Mouse (Mus musculus) forebrain, embryonic 10.5 days (tissue): ENCODE data around the gene Gm28230. TPM values are rescaled to one million over a fixed set of nuclear protein-coding genes. Genes with fewer than 3 reads are reported as not detected.
A peak's percentile ranks its signal among the peaks of the same experiment; 100 is the strongest.

Experiments used
- DNase-seq: peaks from one replicate; pipeline ENCODE4 v3.0.0-alpha.2; 2017; ENCODE audit warnings: low spot score; ENCODE audit errors: extremely low spot score
- H3K27ac ChIP-seq: fragments of 300-500 bp; sonication (generic); 2 replicates; pipeline ENCODE4 v1.5.1; 2016; ENCODE audit warnings: mild to moderate bottlenecking
- H3K27me3 ChIP-seq: fragments of 300-500 bp; sonication (generic); 2 replicates; pipeline ENCODE4 v1.6.1; 2016; ENCODE audit warnings: mild to moderate bottlenecking; ENCODE audit not compliant: poor library complexity, severe bottlenecking
- H3K36me3 ChIP-seq: fragments of 300-500 bp; sonication (generic); replicated peaks from 2 replicates; pipeline ENCODE4 v1.6.1; 2016; ENCODE audit warnings: mild to moderate bottlenecking, moderate library complexity
- H3K4me1 ChIP-seq: fragments of 300-500 bp; sonication (generic); 2 replicates; pipeline ENCODE4 v1.6.1; 2016
- H3K4me3 ChIP-seq: fragments of 300-500 bp; sonication (generic); 2 replicates; pipeline ENCODE4 v1.5.1; 2016; ENCODE audit warnings: mild to moderate bottlenecking, moderate library complexity
- H3K9me3 ChIP-seq: fragments of 300-500 bp; sonication (generic); 2 replicates; pipeline ENCODE4 v1.6.1; 2016; ENCODE audit warnings: mild to moderate bottlenecking, moderate library complexity
- WGBS: fragments of 180-500 bp; shearing (Covaris S2); methylation state at CpG from one replicate; pipeline ENCODE4 v1.1.7; 2016; 5-methylcytosine and 5-hydroxymethylcytosine counted together
- microRNA counts: library from miRNA; unstranded; fragments of <30 nt; microRNA quantifications from one replicate; lab custom pipeline; 2017
- microRNA-seq: library from miRNA; unstranded; fragments of <30 nt; microRNA quantifications from one replicate; pipeline ENCODE4, GENCODE M21; 2017
- polyA plus RNA-seq: library from polyadenylated mRNA; unstranded; fragments of >200 nt; fragmentation: Nextera tagmentation; extraction: Ambion mirVana; gene quantifications from 2 replicates; pipeline ENCODE4 v1.2.1, GENCODE M21; 2016

Gene Gm28230
- polyA plus RNA-seq, 1 experiment from 2014 or later = not detected

DNA sequence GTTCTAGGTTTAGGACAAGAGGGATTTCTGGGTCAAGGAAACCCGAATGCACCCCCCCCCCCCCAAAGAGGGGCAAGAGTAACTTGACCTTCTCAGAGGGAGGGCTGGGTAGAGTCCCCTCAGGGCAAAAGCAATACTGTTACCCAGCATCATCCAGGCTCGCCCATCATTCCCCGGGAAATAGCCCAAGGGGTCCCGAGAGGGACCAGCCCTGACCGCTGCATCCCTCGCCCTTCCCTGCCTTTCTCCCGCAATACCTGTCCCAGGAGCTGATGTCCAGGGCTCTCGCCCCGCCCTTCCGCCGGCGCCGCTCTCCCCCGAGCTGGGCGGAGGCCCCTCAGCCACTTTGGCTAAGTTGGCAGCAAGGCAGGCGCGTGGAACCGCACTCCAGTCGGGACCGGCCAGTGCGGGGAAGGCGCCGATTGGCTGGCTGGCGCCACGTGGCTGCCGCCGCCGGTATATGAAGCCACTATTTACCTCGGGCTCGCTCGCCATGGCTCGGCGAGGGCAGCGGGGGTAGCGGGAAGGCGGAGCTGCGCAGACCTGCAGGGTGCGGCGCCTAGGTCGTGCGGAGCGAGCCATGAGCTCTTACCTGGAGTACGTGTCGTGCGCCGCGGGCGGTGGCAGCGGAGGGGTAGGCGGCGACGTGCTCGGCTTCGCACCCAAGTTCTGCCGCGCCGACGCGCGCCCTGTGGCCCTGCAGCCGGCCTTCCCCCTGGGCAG lies 36.2 kb downstream of the Gm28230 start, which contains the start of gene Hoxd1:
Hoxd1 (plus strand) TSS at position 459 of the 723 bp plus-strand sequence.
- Histone ChIP-seq H3K4me3 (peak within 1 kb of the TSS; percentile 56), H3K36me3 (no peaks in the 10 kb centered on the region), H3K9me3 (no peaks in the 10 kb centered on the region), H3K27me3 (peaks cover 96% of the 10 kb centered on the region), H3K27ac (no peak within 1 kb of the TSS), H3K4me1 (peaks cover 22% of the 10 kb centered on the region)
- DNase-seq = peak; percentile 63
- under 1% methylated on average over 61 of the region's 61 CpGs for WGBS

DNA sequence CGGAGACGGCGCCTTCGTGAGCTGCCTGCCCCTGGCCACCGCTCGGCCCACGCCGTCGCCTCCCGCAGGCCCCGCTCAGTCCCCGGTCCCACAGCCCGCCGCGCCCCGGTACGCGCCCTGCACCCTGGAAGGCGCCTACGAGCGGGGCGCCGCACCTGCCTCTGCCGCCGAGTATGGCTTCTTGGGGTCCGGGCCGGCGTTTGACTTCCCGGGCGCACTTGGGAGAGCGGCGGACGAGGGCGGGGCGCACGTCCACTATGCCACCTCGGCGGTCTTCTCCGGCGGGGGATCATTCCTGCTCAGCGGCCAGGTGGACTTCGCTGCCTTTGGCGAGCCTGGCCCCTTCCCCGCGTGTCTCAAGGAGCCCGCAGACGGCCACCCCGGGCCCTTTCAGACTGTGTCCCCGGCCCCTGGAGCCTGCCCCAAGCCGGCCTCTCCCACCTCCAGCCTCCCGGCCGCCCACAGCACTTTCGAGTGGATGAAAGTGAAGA lies 36.8 kb downstream of the Gm28230 start:
- DNase-seq = no peak
- Histone ChIP-seq H3K36me3 (no peaks in the 10 kb centered on the region), H3K4me1 (peaks cover 22% of the 10 kb centered on the region), H3K9me3 (no peaks in the 10 kb centered on the region), H3K27me3 (peaks cover 91% of the 10 kb centered on the region), H3K27ac (no peak overlapping the region), H3K4me3 (peak overlapping the region; percentile 56)
- 1% methylated on average over 53 of the region's 53 CpGs for WGBS

DNA sequence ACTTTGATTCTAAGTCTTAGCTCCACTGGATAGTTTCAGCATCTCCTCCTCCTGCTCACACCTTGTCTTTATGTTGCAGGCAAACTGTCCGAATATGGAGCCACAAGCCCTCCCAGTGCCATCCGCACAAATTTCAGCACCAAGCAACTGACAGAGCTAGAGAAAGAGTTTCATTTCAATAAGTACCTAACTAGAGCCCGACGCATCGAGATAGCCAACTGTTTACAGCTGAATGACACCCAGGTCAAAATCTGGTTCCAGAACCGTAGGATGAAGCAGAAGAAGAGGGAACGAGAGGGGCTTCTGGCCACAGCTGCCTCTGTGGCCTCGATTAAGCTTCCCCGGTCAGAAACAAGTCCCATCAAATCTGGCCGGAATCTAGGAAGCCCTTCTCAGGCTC lies 37.4 kb downstream of the Gm28230 start:
- H3K9me3 ChIP-seq = no peaks in the 10 kb centered on the region
- no peaks in the 10 kb centered on the region for H3K36me3 ChIP-seq
- no peak overlapping the region for H3K27ac ChIP-seq
- 48% methylated on average over 10 of the region's 10 CpGs for WGBS
- no peak for DNase-seq
- no peak overlapping the region for H3K4me3 ChIP-seq
- peaks cover 91% of the 10 kb centered on the region for H3K27me3 ChIP-seq
- H3K4me1 ChIP-seq = peaks cover 22% of the 10 kb centered on the region

DNA sequence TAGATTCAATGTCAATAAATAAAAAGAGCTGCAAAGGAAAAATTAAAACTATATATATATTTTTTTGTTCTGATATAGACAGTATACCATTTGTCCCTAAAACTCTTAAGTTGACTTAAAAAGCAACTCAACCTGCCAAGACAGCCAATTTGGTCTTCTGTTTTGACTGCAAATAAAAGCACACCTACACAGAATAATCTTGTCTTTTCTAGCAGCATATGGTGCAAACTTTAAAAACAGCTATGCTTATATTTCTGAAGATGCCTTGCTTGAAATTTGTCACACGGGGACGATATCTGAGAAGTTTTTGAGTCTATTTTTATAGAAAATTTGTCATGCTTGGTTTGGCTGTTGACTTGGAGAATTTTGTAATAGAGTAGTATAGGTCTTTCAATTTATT lies 47.8 kb downstream of the Gm28230 start:
- 91% methylated on average over 2 of the region's 2 CpGs for WGBS
- Histone ChIP-seq H3K27ac (no peak overlapping the region), H3K4me1 (no peaks in the 10 kb centered on the region), H3K36me3 (no peaks in the 10 kb centered on the region), H3K9me3 (no peaks in the 10 kb centered on the region), H3K4me3 (no peak overlapping the region), H3K27me3 (peaks cover 12% of the 10 kb centered on the region)
- DNase-seq = no peak

DNA sequence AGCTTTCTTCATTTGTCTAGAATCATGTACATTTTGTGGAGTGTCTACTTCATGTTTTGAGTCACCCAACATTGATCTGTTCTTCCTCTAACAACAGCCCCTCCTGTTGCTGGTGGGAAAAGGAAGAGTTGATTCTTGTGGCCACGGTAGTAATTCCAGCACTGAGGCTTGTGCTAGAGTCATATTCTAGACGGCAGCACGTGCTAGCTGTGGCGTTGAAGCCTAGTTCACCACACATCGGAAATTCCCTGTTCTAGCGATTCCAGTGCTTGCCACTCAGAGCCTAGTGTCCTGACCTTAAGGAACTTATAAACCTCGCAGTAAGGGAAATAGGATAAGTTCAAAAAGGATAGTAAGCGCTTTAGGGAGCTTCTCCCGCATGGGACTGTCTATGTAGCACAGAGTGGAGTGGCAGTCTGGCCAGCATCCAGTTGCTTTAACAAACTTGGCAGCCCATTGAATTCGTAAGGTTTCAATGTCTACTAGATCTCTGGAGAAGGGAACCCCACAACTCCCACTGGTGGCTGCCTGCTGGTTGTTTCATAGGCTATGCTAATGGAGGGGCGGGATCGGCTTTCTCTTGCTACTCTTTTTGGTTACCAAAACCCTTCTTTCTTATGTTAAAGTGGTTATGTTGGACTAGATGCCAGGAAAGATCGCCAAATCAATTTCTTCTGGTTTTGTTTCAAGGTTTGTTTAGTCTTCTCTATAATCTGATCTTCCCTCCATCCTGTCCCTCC lies 51.2 kb downstream of the Gm28230 start:
- H3K4me3 ChIP-seq = no peak overlapping the region
- 75% methylated on average over 13 of the region's 13 CpGs for WGBS
- H3K27me3 ChIP-seq = peaks cover 12% of the 10 kb centered on the region
- H3K27ac ChIP-seq = no peak overlapping the region
- no peaks in the 10 kb centered on the region for H3K36me3 ChIP-seq
- no peaks in the 10 kb centered on the region for H3K9me3 ChIP-seq
- DNase-seq = no peak
- no peaks in the 10 kb centered on the region for H3K4me1 ChIP-seq

DNA sequence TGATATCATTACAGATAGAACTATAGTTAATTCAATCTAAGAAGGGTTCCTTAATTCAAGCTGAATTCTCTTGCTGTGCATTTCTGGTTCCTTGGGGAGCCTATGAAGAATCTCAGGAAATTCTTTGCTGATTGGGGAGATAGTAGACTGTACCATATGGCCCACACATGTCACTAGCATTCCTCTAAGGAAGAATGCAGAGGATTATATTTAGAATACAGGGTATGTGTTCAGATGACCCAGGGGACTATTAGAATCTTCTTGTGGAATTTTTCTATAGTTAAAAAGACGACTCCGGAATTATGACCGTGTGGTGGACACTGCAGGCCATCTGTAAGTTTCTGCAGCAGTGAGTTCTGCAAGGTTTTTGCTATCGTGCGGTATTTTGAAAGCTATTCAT lies 54.9 kb downstream of the Gm28230 start:
- 90% methylated on average over 5 of the region's 5 CpGs for WGBS
- Histone ChIP-seq H3K4me3 (no peak overlapping the region), H3K27ac (no peak overlapping the region), H3K27me3 (peaks cover 18% of the 10 kb centered on the region), H3K36me3 (no peaks in the 10 kb centered on the region), H3K9me3 (no peaks in the 10 kb centered on the region), H3K4me1 (no peaks in the 10 kb centered on the region)
- DNase-seq = no peak

DNA sequence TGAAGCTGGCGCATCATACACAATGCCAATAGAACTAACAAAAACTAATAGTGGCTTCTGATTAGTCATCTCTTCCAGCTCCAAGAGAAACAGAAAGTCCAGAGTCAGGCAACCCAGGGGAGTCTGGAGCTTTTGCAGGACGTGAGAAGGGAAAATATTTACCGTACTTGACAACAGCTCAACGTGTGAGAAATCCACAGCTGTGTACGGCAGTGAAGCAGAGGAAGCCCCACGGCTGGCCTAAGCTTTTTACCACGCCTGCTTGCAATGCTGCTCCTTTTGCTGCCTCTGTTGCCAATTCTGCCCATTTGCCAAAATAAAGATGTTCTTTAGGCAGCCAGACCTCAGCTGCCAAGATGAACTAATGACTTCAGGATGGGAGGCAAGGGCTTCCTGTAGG lies 69.0 kb downstream of the Gm28230 start:
- 75% methylated on average over 7 of the region's 7 CpGs for WGBS
- no peaks in the 10 kb centered on the region for H3K36me3 ChIP-seq
- no peak overlapping the region for H3K4me3 ChIP-seq
- no peaks in the 10 kb centered on the region for H3K27me3 ChIP-seq
- DNase-seq = no peak
- H3K9me3 ChIP-seq = no peaks in the 10 kb centered on the region
- no peaks in the 10 kb centered on the region for H3K4me1 ChIP-seq
- H3K27ac ChIP-seq = no peak overlapping the region

MicroRNAs encoded within 50 kb of the gene (microRNA counts, 519-probe panel; counts per million panel counts)
- 341 counts per million, percentile 65 among the panel's probes with 10 or more counts for microRNA mmu-miR-10b (lab: Ali Mortazavi, UCI)

Small RNA genes within 50 kb of the gene (microRNA-seq; reads per million reads assigned to microRNA genes)
- not detected for gene Gm44463
- 103 reads per million, percentile 48 among the genes with 10 or more reads in this experiment for gene Mir10b

Other genes with a start within 250 kb of the Gm28230 start
- gene Lnpk, start 147.3 kb upstream of the Gm28230 start, polyA plus RNA-seq = 38.1 and 40.1 TPM in 2 replicates
- not detected in 2 replicates for gene Evx2, start 67.2 kb upstream of the Gm28230 start, polyA plus RNA-seq
- gene Hoxd13, start 58.4 kb upstream of the Gm28230 start, polyA plus RNA-seq = not detected in 2 replicates
- gene Hoxd12, start 51.7 kb upstream of the Gm28230 start, polyA plus RNA-seq = not detected in 2 replicates
- gene Hoxd11, start 47.2 kb upstream of the Gm28230 start, polyA plus RNA-seq = not detected in 2 replicates
- not detected in 2 replicates for gene Hoxd10, start 34.8 kb upstream of the Gm28230 start, polyA plus RNA-seq
- not detected in 2 replicates for gene Hoxd9, start 29.0 kb upstream of the Gm28230 start, polyA plus RNA-seq
- gene Hoxd8, start 22.1 kb upstream of the Gm28230 start, polyA plus RNA-seq = not detected in 2 replicates
- gene Hoxd3, start 14.8 kb upstream of the Gm28230 start, polyA plus RNA-seq = 0.10 TPM in 1 of 2 replicates, not detected in the other
- gene Hoxd4, start 14.8 kb upstream of the Gm28230 start, polyA plus RNA-seq = not detected in 2 replicates
- not detected in 2 replicates for gene Hoxd1, start 36.3 kb downstream of the Gm28230 start, polyA plus RNA-seq
- 113 and 114 TPM in 2 replicates for gene Mtx2, start 99.1 kb downstream of the Gm28230 start, polyA plus RNA-seq